Mouse (Mus musculus): ENCODE measurements around the gene Plekhs1. TPM values are rescaled to one million over a fixed set of nuclear protein-coding genes. Genes with fewer than 3 reads are reported as not detected.

Gene Plekhs1
- polyA plus RNA-seq, 1 experiment from 2014 or later = 0.15 TPM

DNA sequence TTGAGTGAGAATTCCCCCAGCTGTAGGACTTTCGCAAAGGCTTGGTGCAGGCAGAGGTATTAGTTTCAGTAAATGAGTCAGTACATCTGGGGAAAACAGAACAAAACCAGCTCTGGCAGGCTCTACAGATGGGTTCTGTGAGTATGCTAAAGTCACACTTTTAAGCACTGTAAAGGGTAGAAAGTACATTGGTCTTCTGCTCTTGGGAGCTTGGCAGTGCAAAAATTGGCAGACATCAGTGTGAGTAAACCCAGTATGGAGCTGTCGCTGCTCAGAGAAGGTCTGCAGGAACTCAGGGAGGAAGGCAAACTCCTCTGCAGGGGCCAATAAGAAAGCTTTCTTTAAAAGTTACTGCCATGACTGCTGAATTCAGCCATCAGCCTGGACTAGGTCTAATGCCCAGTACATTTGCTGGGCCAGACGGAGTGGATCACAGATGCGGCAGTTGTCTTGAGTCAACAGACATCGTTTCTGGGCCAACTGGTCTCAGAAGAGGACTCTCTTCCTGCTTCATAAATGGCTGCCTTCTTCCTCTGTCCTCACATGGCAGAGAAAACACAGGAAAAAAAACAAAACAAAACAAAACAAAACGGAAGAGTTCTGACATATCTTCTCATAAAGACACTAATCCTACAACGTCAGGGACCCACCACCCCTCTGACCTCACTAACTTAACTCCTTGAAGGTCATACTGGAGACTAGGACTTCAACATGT, 22.9 kb upstream of the Plekhs1 start:
- WGBS = 93% methylated on average over 7 of the region's 7 CpGs
- peaks cover 9% of the 10 kb centered on the region; the same call in 1 of the 2 replicates for H3K4me1 ChIP-seq
- H3K9me3 ChIP-seq = no peaks in the 10 kb centered on the region
- H3K27ac ChIP-seq = no peak overlapping the region
- peaks cover 22% of the 10 kb centered on the region; the same call in 1 of the 2 replicates for H3K36me3 ChIP-seq (replicated peaks)
- no peak overlapping the region for H3K4me3 ChIP-seq
- DNase-seq (ENCODE audit: extremely low spot score, low spot score) = no peak
- H3K27me3 ChIP-seq (ENCODE audit: poor library complexity, severe bottlenecking) = no peaks in the 10 kb centered on the region

DNA sequence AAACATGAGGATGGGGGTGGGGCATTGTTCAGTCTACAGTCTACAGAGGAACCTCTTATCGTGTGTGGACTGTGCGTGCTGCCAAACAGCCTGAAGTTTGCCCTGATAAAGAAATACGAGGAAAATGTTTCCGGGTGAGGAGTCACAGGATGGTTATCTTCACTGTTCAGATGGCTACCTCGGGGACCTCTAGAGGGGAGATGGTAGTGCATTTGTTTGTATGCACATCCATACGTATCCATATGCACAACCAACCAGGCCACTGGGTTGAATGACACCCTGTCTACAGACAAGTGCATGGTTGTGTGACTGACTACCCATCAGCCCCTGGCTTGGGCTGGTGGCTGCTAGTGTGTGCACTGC, 22.4 kb upstream of the Plekhs1 start:
- Histone ChIP-seq H3K4me1 (peaks cover 9% of the 10 kb centered on the region; the same call in 1 of the 2 replicates), H3K36me3 (replicated peaks) (peaks cover 22% of the 10 kb centered on the region; the same call in 1 of the 2 replicates), H3K27me3 (ENCODE audit: poor library complexity, severe bottlenecking) (no peaks in the 10 kb centered on the region), H3K9me3 (no peaks in the 10 kb centered on the region), H3K4me3 (no peak overlapping the region), H3K27ac (no peak overlapping the region)
- WGBS = 92% methylated on average over 6 of the region's 6 CpGs
- no peak for DNase-seq (ENCODE audit: extremely low spot score, low spot score)

DNA sequence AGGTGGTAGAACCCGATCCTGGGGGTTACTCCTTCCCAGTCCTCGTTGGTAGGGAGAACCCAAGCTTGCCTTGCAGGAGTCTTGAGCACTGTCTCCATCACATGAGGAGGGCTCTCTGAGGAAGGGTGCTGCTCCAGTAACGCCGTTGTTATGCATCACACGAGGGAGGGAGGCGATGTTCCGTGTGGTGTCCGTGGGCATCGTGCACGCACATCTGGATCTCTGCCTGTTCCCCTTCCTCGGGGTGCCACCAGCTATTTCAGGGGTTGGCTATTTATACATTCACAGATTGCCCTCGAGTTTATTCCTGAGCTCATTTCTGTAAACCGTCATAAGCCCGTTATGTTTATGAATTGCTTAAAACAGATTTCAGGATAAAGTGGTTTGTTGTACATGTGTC, 18.0 kb upstream of the Plekhs1 start:
- Histone ChIP-seq H3K36me3 (replicated peaks) (peaks cover 7% of the 10 kb centered on the region; the same call in 1 of the 2 replicates), H3K27me3 (ENCODE audit: poor library complexity, severe bottlenecking) (no peaks in the 10 kb centered on the region), H3K4me3 (no peak overlapping the region), H3K4me1 (0 out of 2 replicates have a peak, but pooled peaks cover 4% of the 10 kb centered on the region), H3K27ac (no peak overlapping the region), H3K9me3 (no peaks in the 10 kb centered on the region)
- DNase-seq (ENCODE audit: extremely low spot score, low spot score) = no peak
- 90% methylated on average over 14 of the region's 14 CpGs for WGBS

DNA sequence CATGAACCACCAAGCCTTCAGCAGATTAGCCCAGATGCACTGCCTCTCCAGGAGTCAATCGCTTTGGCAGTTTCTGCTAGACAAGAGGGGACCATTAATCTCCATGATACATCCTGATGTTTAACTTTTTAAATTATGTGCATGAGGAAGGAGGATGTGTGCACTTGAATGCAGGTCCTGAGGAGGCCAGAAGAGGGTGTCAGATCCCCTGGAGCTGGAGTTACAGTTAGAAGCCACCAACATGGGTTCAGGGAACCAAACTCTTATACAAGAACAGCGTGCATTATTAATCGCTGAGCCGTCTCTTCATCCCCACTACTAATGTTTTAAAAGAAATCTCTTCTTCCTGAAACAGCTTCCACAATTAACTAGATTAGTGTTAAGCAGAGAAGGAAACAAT, 12.7 kb upstream of the Plekhs1 start:
- H3K36me3 ChIP-seq (replicated peaks) = no peaks in the 10 kb centered on the region
- no peak overlapping the region for H3K4me3 ChIP-seq
- no peaks in the 10 kb centered on the region for H3K4me1 ChIP-seq
- no peak for DNase-seq (ENCODE audit: extremely low spot score, low spot score)
- no peaks in the 10 kb centered on the region for H3K9me3 ChIP-seq
- no peak overlapping the region for H3K27ac ChIP-seq
- no peaks in the 10 kb centered on the region for H3K27me3 ChIP-seq (ENCODE audit: poor library complexity, severe bottlenecking)
- WGBS = 92% methylated on average over 4 of the region's 4 CpGs

DNA sequence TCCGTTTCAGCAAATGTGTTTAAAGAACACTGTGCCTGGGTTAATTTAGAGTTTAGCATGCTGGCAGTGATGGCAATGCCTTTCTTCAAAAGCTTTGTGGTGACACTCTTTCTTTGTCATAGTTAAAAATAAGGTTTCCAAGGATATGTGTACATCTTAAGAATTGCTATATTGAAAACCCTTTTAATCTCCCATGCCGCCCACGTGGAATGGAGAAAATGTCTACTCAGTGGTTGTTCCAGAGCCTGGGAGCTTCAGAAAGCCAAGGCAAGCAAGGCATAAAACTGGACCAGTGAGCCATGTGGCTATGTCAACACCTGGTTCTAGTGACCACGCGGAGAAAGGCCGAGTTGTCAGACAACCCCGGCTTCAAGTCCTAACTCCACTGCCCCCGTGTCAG, 11.9 kb upstream of the Plekhs1 start:
- Histone ChIP-seq H3K36me3 (replicated peaks) (no peaks in the 10 kb centered on the region), H3K27ac (no peak overlapping the region), H3K4me1 (no peaks in the 10 kb centered on the region), H3K4me3 (no peak overlapping the region), H3K9me3 (no peaks in the 10 kb centered on the region), H3K27me3 (ENCODE audit: poor library complexity, severe bottlenecking) (no peaks in the 10 kb centered on the region)
- DNase-seq (ENCODE audit: extremely low spot score, low spot score) = no peak
- 94% methylated on average over 8 of the region's 8 CpGs for WGBS

DNA sequence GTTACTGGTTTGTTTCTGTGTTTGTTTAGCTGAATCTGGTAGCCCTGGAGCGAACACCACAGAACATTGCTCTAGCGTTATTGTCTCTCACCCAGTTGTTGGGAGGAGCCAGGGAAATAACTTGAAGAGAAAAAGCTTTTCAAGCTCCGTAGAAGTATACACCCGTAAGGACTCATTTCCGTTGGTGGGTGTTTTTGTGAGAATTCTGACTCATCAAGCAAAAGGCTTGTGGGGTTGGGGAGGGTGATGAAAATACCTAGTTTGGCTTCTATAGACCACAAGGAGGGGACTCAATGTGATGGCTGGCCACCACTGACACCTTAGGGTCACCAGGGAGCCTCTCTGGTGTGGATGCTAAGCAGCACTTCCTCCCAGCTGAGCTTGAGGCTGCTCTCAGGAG, 10.5 kb upstream of the Plekhs1 start:
- Histone ChIP-seq H3K4me3 (no peak overlapping the region), H3K27ac (no peak overlapping the region), H3K9me3 (no peaks in the 10 kb centered on the region), H3K27me3 (ENCODE audit: poor library complexity, severe bottlenecking) (no peaks in the 10 kb centered on the region), H3K4me1 (0 out of 2 replicates have a peak, but pooled peaks cover 4% of the 10 kb centered on the region), H3K36me3 (replicated peaks) (no peaks in the 10 kb centered on the region)
- no peak for DNase-seq (ENCODE audit: extremely low spot score, low spot score)
- WGBS = 89% methylated on average over 5 of the region's 5 CpGs

DNA sequence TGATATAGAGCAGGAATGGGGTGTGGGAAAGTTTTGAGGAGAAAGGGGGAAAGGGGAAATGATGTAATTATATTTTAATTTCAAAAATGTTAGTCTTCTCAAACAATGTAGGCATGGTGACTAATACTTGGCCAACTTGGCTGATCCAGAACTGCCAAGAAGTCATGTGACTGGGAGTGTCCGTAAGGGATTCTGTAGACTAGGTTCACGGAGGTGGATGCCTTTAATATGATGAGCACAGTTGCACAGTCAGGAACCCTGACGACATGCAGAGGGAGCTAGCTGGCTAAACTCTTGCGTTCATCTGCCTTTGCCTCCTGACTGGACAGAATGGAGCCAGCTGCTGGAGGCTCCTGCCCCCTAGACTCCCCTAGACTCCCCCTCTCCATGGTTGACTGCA, 9.6 kb upstream of the Plekhs1 start:
- H3K36me3 ChIP-seq (replicated peaks) = no peaks in the 10 kb centered on the region
- H3K4me3 ChIP-seq = no peak overlapping the region
- H3K27me3 ChIP-seq (ENCODE audit: poor library complexity, severe bottlenecking) = no peaks in the 10 kb centered on the region
- H3K9me3 ChIP-seq = no peaks in the 10 kb centered on the region
- H3K4me1 ChIP-seq = peaks cover 5% of the 10 kb centered on the region
- WGBS = 88% methylated on average over 4 of the region's 4 CpGs
- DNase-seq (ENCODE audit: extremely low spot score, low spot score) = no peak
- H3K27ac ChIP-seq = no peak overlapping the region

DNA sequence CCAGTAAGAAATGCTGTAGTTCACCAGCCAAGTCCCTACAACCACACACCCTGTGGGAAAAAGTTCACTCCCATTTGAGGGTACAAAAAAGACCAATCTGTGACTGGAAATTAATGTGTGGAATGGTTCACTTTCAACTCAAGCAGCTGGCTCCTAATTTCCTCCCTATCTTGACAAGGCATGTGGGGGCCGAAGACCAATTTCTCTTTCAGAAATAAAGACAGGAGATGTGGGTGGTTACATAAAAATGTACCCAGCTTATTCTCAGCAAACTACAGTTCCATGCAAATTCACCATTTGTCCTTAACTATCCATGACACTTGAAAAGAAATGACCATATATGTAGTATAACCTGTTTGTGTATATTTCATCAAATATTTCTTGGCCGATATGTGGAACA, 9.0 kb upstream of the Plekhs1 start:
- DNase-seq (ENCODE audit: extremely low spot score, low spot score) = no peak
- Histone ChIP-seq H3K36me3 (replicated peaks) (no peaks in the 10 kb centered on the region), H3K27me3 (ENCODE audit: poor library complexity, severe bottlenecking) (no peaks in the 10 kb centered on the region), H3K4me3 (no peak overlapping the region), H3K27ac (no peak overlapping the region), H3K9me3 (no peaks in the 10 kb centered on the region), H3K4me1 (peaks cover 10% of the 10 kb centered on the region)
- WGBS = 95% methylated on average over 2 of the region's 2 CpGs

DNA sequence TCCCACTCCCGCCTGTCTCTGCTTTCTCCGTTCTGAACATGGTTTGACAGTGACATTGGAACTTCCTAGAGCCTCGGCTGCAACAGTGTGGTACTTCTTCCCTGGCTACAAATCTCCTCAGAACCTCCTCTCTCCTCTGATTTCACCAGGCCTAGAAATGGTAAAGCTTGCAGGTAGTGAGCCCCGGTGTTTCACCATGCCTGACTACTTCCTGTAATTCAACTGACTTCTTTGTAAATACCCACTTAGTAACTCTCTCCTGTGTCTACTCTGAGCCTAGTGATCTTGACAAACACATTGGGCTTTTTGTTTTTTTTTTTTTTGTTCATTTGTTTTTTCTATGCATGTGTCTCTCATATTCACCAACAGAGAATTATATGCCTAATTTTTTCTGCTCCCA, 6.6 kb upstream of the Plekhs1 start:
- Histone ChIP-seq H3K4me1 (peaks cover 12% of the 10 kb centered on the region), H3K36me3 (replicated peaks) (no peaks in the 10 kb centered on the region), H3K4me3 (no peak overlapping the region), H3K27me3 (ENCODE audit: poor library complexity, severe bottlenecking) (no peaks in the 10 kb centered on the region), H3K27ac (no peak overlapping the region), H3K9me3 (no peaks in the 10 kb centered on the region)
- 87% methylated on average over 4 of the region's 4 CpGs for WGBS
- DNase-seq (ENCODE audit: extremely low spot score, low spot score) = no peak

DNA sequence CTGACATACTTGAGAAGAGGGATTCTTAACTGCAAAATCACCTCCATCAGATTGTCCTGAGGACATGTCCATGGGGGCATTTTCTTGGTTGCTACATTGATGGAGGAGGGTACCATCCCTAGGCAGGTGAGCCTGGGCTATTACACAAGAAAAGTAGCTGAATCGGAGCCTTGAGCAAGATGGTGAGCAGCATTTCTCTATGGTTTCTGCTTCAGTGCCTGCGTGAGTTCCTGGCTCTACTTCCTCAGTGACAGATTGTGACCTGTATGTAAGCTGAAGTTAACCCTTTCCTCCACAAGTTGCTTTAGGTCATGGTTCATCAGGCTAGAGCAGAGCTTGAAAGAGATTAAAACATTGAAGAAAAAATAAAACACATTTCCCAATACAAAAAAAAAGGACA, 6.1 kb upstream of the Plekhs1 start:
- whole genome bisulfite sequencing = 60% methylated on average over 2 of the region's 2 CpGs
- Histone ChIP-seq H3K4me3 (no peak overlapping the region), H3K9me3 (no peaks in the 10 kb centered on the region), H3K36me3 (replicated peaks) (no peaks in the 10 kb centered on the region), H3K27me3 (ENCODE audit: poor library complexity, severe bottlenecking) (no peaks in the 10 kb centered on the region), H3K27ac (no peak overlapping the region), H3K4me1 (peaks cover 14% of the 10 kb centered on the region)
- DNase-seq (ENCODE audit: extremely low spot score, low spot score) = no peak

DNA sequence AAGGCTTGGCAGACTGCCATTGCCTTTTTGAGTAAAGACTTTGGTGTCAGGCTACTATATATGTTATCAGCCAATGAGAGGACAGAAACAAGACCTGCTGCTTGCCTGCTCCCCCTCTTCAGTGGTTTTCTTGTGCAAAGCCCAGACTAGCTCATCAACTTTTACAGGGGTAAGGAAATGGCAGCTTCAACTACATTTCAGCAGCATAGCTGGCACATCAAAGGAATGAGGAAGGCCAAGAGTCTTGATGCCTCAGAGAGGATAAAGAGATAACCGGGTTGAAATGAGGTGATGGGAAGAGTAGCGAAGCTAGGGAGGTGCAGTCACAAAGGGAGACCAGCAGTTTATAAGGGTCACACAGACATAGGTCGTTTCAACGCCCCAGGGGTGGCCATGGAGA, 3.9 kb upstream of the Plekhs1 start:
- no peak overlapping the region for H3K4me3 ChIP-seq
- peaks cover 20% of the 10 kb centered on the region for H3K4me1 ChIP-seq
- no peak overlapping the region for H3K27ac ChIP-seq
- 91% methylated on average over 4 of the region's 4 CpGs for WGBS
- H3K27me3 ChIP-seq (ENCODE audit: poor library complexity, severe bottlenecking) = no peaks in the 10 kb centered on the region
- no peaks in the 10 kb centered on the region for H3K36me3 ChIP-seq (replicated peaks)
- DNase-seq (ENCODE audit: extremely low spot score, low spot score) = no peak
- no peaks in the 10 kb centered on the region for H3K9me3 ChIP-seq

DNA sequence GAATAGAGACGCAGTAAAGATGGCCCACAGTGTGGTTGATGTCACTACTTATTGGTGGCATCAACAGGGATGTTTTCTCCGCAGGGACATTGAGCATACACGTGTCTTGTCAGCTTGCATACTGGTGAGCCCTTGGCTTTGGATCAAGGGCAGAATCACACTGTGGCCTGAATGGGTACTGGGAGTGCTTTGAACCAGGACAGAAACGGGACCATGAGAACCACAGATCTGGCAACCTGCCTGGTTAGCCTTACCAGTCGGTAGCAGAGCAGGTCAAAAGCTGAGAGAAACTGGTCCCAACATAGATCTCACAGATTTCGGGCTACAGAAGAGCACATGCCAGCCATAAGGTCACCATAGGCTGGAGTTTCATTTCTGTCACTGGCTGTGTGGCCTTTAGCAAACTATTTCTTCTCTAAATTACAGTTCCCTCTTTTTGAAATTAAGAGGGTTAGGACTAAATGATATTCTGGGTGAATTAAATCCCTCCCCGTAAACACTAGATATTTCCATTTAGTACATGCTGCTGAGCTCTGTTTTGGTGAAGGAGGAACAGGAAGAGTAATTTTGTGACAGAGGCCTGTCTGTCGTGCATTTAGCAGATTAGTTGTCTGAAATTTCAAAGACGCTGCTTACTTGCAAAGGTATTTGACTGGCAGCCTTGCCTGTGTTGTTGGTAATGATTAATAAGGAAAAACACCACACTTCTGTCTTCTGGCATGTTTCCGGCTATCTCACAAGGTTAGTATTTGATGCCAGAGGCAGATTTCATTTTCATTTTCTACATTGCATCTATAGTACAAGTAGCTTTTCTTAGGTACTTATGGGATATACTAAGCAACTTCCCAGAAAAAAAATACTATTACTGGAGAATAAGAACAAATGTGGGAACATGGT, 2.0 kb upstream of the Plekhs1 start:
- Histone ChIP-seq H3K36me3 (replicated peaks) (no peaks in the 10 kb centered on the region), H3K27me3 (ENCODE audit: poor library complexity, severe bottlenecking) (no peaks in the 10 kb centered on the region), H3K27ac (no peak overlapping the region), H3K4me1 (peaks cover 20% of the 10 kb centered on the region), H3K4me3 (no peak overlapping the region), H3K9me3 (no peaks in the 10 kb centered on the region)
- DNase-seq (ENCODE audit: extremely low spot score, low spot score) = no peak
- WGBS = 91% methylated on average over 10 of the region's 10 CpGs

DNA sequence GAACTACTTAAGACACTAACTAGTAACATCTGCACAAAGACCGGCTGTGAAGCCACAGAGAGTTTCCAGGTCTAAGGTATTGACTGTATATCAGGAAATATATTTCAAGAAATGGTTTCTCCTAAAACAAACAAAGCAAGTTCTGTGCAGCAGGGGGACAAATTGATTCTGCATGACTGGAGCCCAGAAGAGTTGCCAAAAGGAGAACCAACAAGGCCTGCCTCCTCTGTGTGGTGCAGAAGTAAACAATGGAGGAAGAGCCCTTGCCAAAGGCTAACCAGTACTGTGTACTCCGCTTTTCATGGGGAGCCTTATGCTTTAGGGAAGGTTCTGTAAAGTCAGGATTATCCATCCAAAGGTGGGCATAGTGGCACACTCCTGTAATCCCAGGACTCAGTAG, 1.2 kb upstream of the Plekhs1 start:
- H3K27me3 ChIP-seq (ENCODE audit: poor library complexity, severe bottlenecking) = no peaks in the 10 kb centered on the region
- peaks cover 19% of the 10 kb centered on the region for H3K4me1 ChIP-seq
- no peak overlapping the region for H3K4me3 ChIP-seq
- no peak overlapping the region for H3K27ac ChIP-seq
- DNase-seq (ENCODE audit: extremely low spot score, low spot score) = no peak
- no peaks in the 10 kb centered on the region for H3K9me3 ChIP-seq
- 73% methylated on average over 2 of the region's 2 CpGs for WGBS
- H3K36me3 ChIP-seq (replicated peaks) = no peaks in the 10 kb centered on the region
